Mouse (Mus musculus) brown adipose tissue, adult 24 weeks (tissue): ENCODE results near the gene Pwp1. TPM values are rescaled to one million over a fixed set of nuclear protein-coding genes. Genes with fewer than 3 reads are reported as not detected.
"Not testable (repeated sequence)": the region's sequence is repeated elsewhere in the genome, so short reads cannot be mapped to it uniquely, and the experiment has no call there.

Experiments
- H3K27ac ChIP-seq: fragments of 200-500 bp; replicated peaks from 2 replicates; pipeline ENCODE4 v1.5.1; 2012; ENCODE audit warnings: low read depth, mild to moderate bottlenecking, low read length
- H3K4me1 ChIP-seq: fragments of 200-500 bp; 2 replicates; pipeline ENCODE4 v1.6.1; 2012; ENCODE audit warnings: low read length, mixed read lengths; ENCODE audit not compliant: control insufficient read depth, insufficient read depth, insufficient read length
- H3K4me3 ChIP-seq: fragments of 200-500 bp; 2 replicates; pipeline ENCODE4 v1.5.1; 2012; ENCODE audit warnings: low read depth, mild to moderate bottlenecking, low read length, moderate library complexity; ENCODE audit not compliant: insufficient read depth
- polyA plus RNA-seq: library from polyadenylated mRNA; stranded (reverse); fragments of >200 nt; gene quantifications from 2 replicates; pipeline ENCODE4 v1.2.4, GENCODE M21; 2012; ENCODE audit not compliant: missing spikeins, insufficient read depth, insufficient read length

Pwp1 gene
- polyA plus RNA-seq: 9.5 and 12.7 TPM in 2 replicates

- H3K4me1 ChIP-seq, H3K27ac ChIP-seq: not testable (repeated sequence)
- H3K4me3 ChIP-seq: peak within 1 kb of the TSS; percentile 70
Observed at GRCm38 (mm10) chr10:85829085-85829853, at the start of gene Pwp1. TSS of gene Pwp1 (plus strand) at chr10:85829494.

- H3K4me3 ChIP-seq, H3K27ac ChIP-seq, H3K4me1 ChIP-seq: not testable (repeated sequence)
Observed at GRCm38 (mm10) chr10:85822143-85822696, 7.1 kb upstream of the Pwp1 start.

GRCm38 (mm10) chr10:85823752-85824151, 5.5 kb upstream of the Pwp1 start:
- H3K4me3 ChIP-seq, H3K4me1 ChIP-seq, H3K27ac ChIP-seq: not testable (repeated sequence)

- H3K4me3 ChIP-seq: peak overlapping the region; percentile 70
- not testable (repeated sequence) for H3K4me1 ChIP-seq, H3K27ac ChIP-seq
Observed at GRCm38 (mm10) chr10:85828722-85829084, 591 bp upstream of the Pwp1 start.

- H3K4me1 ChIP-seq: no peaks in the 10 kb centered on the region
- H3K4me3 ChIP-seq: no peak overlapping the region
- H3K27ac ChIP-seq: no peak overlapping the region
Observed at GRCm38 (mm10) chr10:85846105-85846862, 17.0 kb downstream of the Pwp1 start.

- peak overlapping the region; percentile 99 for H3K4me3 ChIP-seq
- H3K27ac ChIP-seq: no peak overlapping the region
- H3K4me1 ChIP-seq: 0 out of 2 replicates have a peak, but pooled peaks cover 2% of the 10 kb centered on the region
Observed at GRCm38 (mm10) chr10:85871698-85872478, 42.6 kb downstream of the Pwp1 start.

- no peak overlapping the region for H3K27ac ChIP-seq
- peak overlapping the region; percentile 99 for H3K4me3 ChIP-seq
Observed at GRCm38 (mm10) chr10:85872479-85872773, 43.1 kb downstream of the Pwp1 start.

GRCm38 (mm10) chr10:85873861-85874544, 44.7 kb downstream of the Pwp1 start:
- Histone ChIP-seq H3K4me1 (0 out of 2 replicates have a peak, but pooled peaks cover 2% of the 10 kb centered on the region), H3K4me3 (no peak overlapping the region), H3K27ac (no peak overlapping the region)

More at GRCm38 (mm10) chr10:85872479-85872773, 43.1 kb downstream of the Pwp1 start:
- 0 out of 2 replicates have a peak, but pooled peaks cover 2% of the 10 kb centered on the region for H3K4me1 ChIP-seq

GRCm38 (mm10) chr10:85875812-85876211, 46.5 kb downstream of the Pwp1 start:
- Histone ChIP-seq H3K4me1 (0 out of 2 replicates have a peak, but pooled peaks cover 2% of the 10 kb centered on the region), H3K4me3 (no peak overlapping the region), H3K27ac (no peak overlapping the region)

- Histone ChIP-seq H3K27ac (no peak overlapping the region), H3K4me1 (no peaks in the 10 kb centered on the region), H3K4me3 (no peak overlapping the region)
Observed at GRCm38 (mm10) chr10:85879886-85880486, 50.7 kb downstream of the Pwp1 start.

GRCm38 (mm10) chr10:85916498-85917309, 87.4 kb downstream of the Pwp1 start, which contains the start of gene Prdm4:
TSS of gene Prdm4 (minus strand) at chr10:85917142.
- Histone ChIP-seq H3K4me1 (no peaks in the 10 kb centered on the region), H3K4me3 (peak within 1 kb of the TSS; percentile 99), H3K27ac (0 out of 2 replicates have a peak within 1 kb of the TSS, but pooled peaks have one; percentile 2)

GRCm38 (mm10) chr10:85927676-85928445, 98.6 kb downstream of the Pwp1 start, which contains the start of gene Ascl4:
TSS of gene Ascl4 (plus strand) at chr10:85927681.
- H3K4me3 ChIP-seq: peak within 1 kb of the TSS; percentile 60
- no peak within 1 kb of the TSS for H3K27ac ChIP-seq
- H3K4me1 ChIP-seq: no peaks in the 10 kb centered on the region
